Mouse (Mus musculus): ENCODE data around the gene Adamts16. TPM values are rescaled to one million over a fixed set of nuclear protein-coding genes. Genes with fewer than 3 reads are reported as not detected.

The Adamts16 gene
- polyA plus RNA-seq, 1 experiment from 2014 or later: 0.94 TPM

GRCm38 (mm10) chr13:70866971-70867625 is 25.5 kb upstream of the Adamts16 start:
- H3K9me3 ChIP-seq: no peaks in the 10 kb centered on the region
- H3K9ac ChIP-seq (replicated peaks): no peak overlapping the region
- 93% methylated on average over 11 of the region's 11 CpGs for WGBS
- H3K27ac ChIP-seq (replicated peaks): no peak overlapping the region
- no peaks in the 10 kb centered on the region for H3K27me3 ChIP-seq
- no peak overlapping the region for H3K4me2 ChIP-seq (replicated peaks)
- no peaks in the 10 kb centered on the region for H3K36me3 ChIP-seq
- 0 out of 2 replicates have a peak, but pooled peaks cover 6% of the 10 kb centered on the region for H3K4me1 ChIP-seq
- no peak for ATAC-seq (ENCODE audit: low FRiP score, low read depth)
- H3K4me3 ChIP-seq: no peak overlapping the region

- no peak overlapping the region for H3K4me2 ChIP-seq (replicated peaks)
- WGBS: 91% methylated on average over 5 of the region's 5 CpGs
- H3K9me3 ChIP-seq: no peaks in the 10 kb centered on the region
- no peak overlapping the region for H3K27ac ChIP-seq (replicated peaks)
- H3K4me3 ChIP-seq: no peak overlapping the region
- H3K27me3 ChIP-seq: no peaks in the 10 kb centered on the region
- ATAC-seq (ENCODE audit: low FRiP score, low read depth): no peak
- no peaks in the 10 kb centered on the region for H3K36me3 ChIP-seq
- H3K9ac ChIP-seq (replicated peaks): no peak overlapping the region
- H3K4me1 ChIP-seq: 0 out of 2 replicates have a peak, but pooled peaks cover 2% of the 10 kb centered on the region
Measured at GRCm38 (mm10) chr13:70865867-70866266, 24.3 kb upstream of the Adamts16 start.

- Histone ChIP-seq H3K27ac (replicated peaks) (no peak overlapping the region), H3K4me3 (no peak overlapping the region), H3K27me3 (no peaks in the 10 kb centered on the region), H3K9ac (replicated peaks) (no peak overlapping the region), H3K4me1 (no peaks in the 10 kb centered on the region), H3K9me3 (no peaks in the 10 kb centered on the region), H3K36me3 (no peaks in the 10 kb centered on the region), H3K4me2 (replicated peaks) (no peak overlapping the region)
- 55% methylated on average over 8 of the region's 8 CpGs for WGBS
- no peak for ATAC-seq (ENCODE audit: low FRiP score, low read depth)
Measured at GRCm38 (mm10) chr13:70862162-70862908, 20.7 kb upstream of the Adamts16 start.

- no peak overlapping the region for H3K4me3 ChIP-seq
- H3K9ac ChIP-seq (replicated peaks): no peak overlapping the region
- no peaks in the 10 kb centered on the region for H3K36me3 ChIP-seq
- H3K27ac ChIP-seq (replicated peaks): no peak overlapping the region
- H3K27me3 ChIP-seq: no peaks in the 10 kb centered on the region
- H3K4me1 ChIP-seq: no peaks in the 10 kb centered on the region
- H3K9me3 ChIP-seq: no peaks in the 10 kb centered on the region
- ATAC-seq (ENCODE audit: low FRiP score, low read depth): no peak
- no peak overlapping the region for H3K4me2 ChIP-seq (replicated peaks)
Measured at GRCm38 (mm10) chr13:70853601-70854000, 12.0 kb upstream of the Adamts16 start.

GRCm38 (mm10) chr13:70846933-70847332 is 5.3 kb upstream of the Adamts16 start:
- Histone ChIP-seq H3K4me2 (replicated peaks) (no peak overlapping the region), H3K27me3 (peaks cover 17% of the 10 kb centered on the region)
- no peak for ATAC-seq (ENCODE audit: low FRiP score, low read depth)

GRCm38 (mm10) chr13:70845526-70845925 is 3.9 kb upstream of the Adamts16 start:
- Histone ChIP-seq H3K4me3 (no peak overlapping the region), H3K27me3 (peaks cover 31% of the 10 kb centered on the region), H3K36me3 (no peaks in the 10 kb centered on the region), H3K4me2 (replicated peaks) (no peak overlapping the region), H3K9me3 (no peaks in the 10 kb centered on the region), H3K4me1 (peaks cover 13% of the 10 kb centered on the region), H3K27ac (replicated peaks) (no peak overlapping the region), H3K9ac (replicated peaks) (no peak overlapping the region)
- no peak for ATAC-seq (ENCODE audit: low FRiP score, low read depth)
- 82% methylated on average over 7 of the region's 7 CpGs for WGBS

More at GRCm38 (mm10) chr13:70846933-70847332, 5.3 kb upstream of the Adamts16 start:
- no peaks in the 10 kb centered on the region for H3K36me3 ChIP-seq
- no peak overlapping the region for H3K9ac ChIP-seq (replicated peaks)
- WGBS: 70% methylated on average over 2 of the region's 2 CpGs
- peaks cover 3% of the 10 kb centered on the region for H3K4me1 ChIP-seq
- H3K27ac ChIP-seq (replicated peaks): no peak overlapping the region
- H3K4me3 ChIP-seq: no peak overlapping the region
- H3K9me3 ChIP-seq: no peaks in the 10 kb centered on the region

GRCm38 (mm10) chr13:70842126-70842525 is 515 bp upstream of the Adamts16 start:
- H3K27ac ChIP-seq (replicated peaks): no peak overlapping the region
- H3K36me3 ChIP-seq: no peaks in the 10 kb centered on the region
- no peaks in the 10 kb centered on the region for H3K9me3 ChIP-seq
- H3K27me3 ChIP-seq: peaks cover 33% of the 10 kb centered on the region
- 39% methylated on average over 4 of the region's 4 CpGs for WGBS
- H3K9ac ChIP-seq (replicated peaks): no peak overlapping the region
- no peak overlapping the region for H3K4me3 ChIP-seq
- 0 out of 2 replicates have a peak, but pooled peaks have one; percentile 21 for ATAC-seq (ENCODE audit: low FRiP score, low read depth)
- H3K4me2 ChIP-seq (replicated peaks): peak overlapping the region; percentile 67
- H3K4me1 ChIP-seq: peaks cover 11% of the 10 kb centered on the region

GRCm38 (mm10) chr13:70840161-70840560 is 1.4 kb downstream of the Adamts16 start:
- Histone ChIP-seq H3K4me3 (no peak overlapping the region), H3K27ac (replicated peaks) (no peak overlapping the region), H3K36me3 (no peaks in the 10 kb centered on the region), H3K9ac (replicated peaks) (no peak overlapping the region), H3K4me1 (peaks cover 11% of the 10 kb centered on the region), H3K27me3 (peaks cover 33% of the 10 kb centered on the region), H3K4me2 (replicated peaks) (no peak overlapping the region), H3K9me3 (no peaks in the 10 kb centered on the region)
- ATAC-seq (ENCODE audit: low FRiP score, low read depth): peak; percentile 82
- 11% methylated on average over 6 of the region's 6 CpGs for WGBS

- Histone ChIP-seq H3K9ac (replicated peaks) (no peak overlapping the region), H3K9me3 (no peaks in the 10 kb centered on the region), H3K36me3 (no peaks in the 10 kb centered on the region), H3K4me1 (peaks cover 11% of the 10 kb centered on the region), H3K27me3 (peaks cover 23% of the 10 kb centered on the region), H3K4me2 (replicated peaks) (no peak overlapping the region), H3K27ac (replicated peaks) (no peak overlapping the region), H3K4me3 (no peak overlapping the region)
- no peak for ATAC-seq (ENCODE audit: low FRiP score, low read depth)
- 88% methylated on average over 5 of the region's 5 CpGs for WGBS
Measured at GRCm38 (mm10) chr13:70837571-70837970, 4.0 kb downstream of the Adamts16 start.

- Histone ChIP-seq H3K27me3 (peaks cover 9% of the 10 kb centered on the region), H3K36me3 (no peaks in the 10 kb centered on the region), H3K9me3 (no peaks in the 10 kb centered on the region), H3K4me1 (peaks cover 3% of the 10 kb centered on the region), H3K4me3 (no peak overlapping the region), H3K27ac (replicated peaks) (no peak overlapping the region), H3K9ac (replicated peaks) (no peak overlapping the region), H3K4me2 (replicated peaks) (no peak overlapping the region)
- 78% methylated on average over 7 of the region's 7 CpGs for WGBS
- ATAC-seq (ENCODE audit: low FRiP score, low read depth): no peak
Measured at GRCm38 (mm10) chr13:70836246-70836645, 5.4 kb downstream of the Adamts16 start.

GRCm38 (mm10) chr13:70832593-70833138 is 8.9 kb downstream of the Adamts16 start:
- WGBS: 91% methylated on average over 6 of the region's 6 CpGs
- no peak overlapping the region for H3K9ac ChIP-seq (replicated peaks)

GRCm38 (mm10) chr13:70831041-70831440 is 10.6 kb downstream of the Adamts16 start:
- 84% methylated on average over 4 of the region's 4 CpGs for WGBS
- H3K9ac ChIP-seq (replicated peaks): no peak overlapping the region
- H3K9me3 ChIP-seq: no peaks in the 10 kb centered on the region
- no peak overlapping the region for H3K4me3 ChIP-seq
- H3K27me3 ChIP-seq: no peaks in the 10 kb centered on the region
- no peaks in the 10 kb centered on the region for H3K36me3 ChIP-seq
- ATAC-seq (ENCODE audit: low FRiP score, low read depth): no peak
- H3K4me2 ChIP-seq (replicated peaks): no peak overlapping the region
- H3K4me1 ChIP-seq: no peaks in the 10 kb centered on the region
- H3K27ac ChIP-seq (replicated peaks): no peak overlapping the region

More at GRCm38 (mm10) chr13:70832593-70833138, 8.9 kb downstream of the Adamts16 start:
- Histone ChIP-seq H3K4me3 (no peak overlapping the region), H3K36me3 (no peaks in the 10 kb centered on the region), H3K4me2 (replicated peaks) (no peak overlapping the region), H3K27me3 (no peaks in the 10 kb centered on the region), H3K4me1 (no peaks in the 10 kb centered on the region), H3K27ac (replicated peaks) (no peak overlapping the region), H3K9me3 (no peaks in the 10 kb centered on the region)
- no peak for ATAC-seq (ENCODE audit: low FRiP score, low read depth)

All from midbrain, embryonic 12.5 days (tissue).